Mouse (Mus musculus) heart, adult 18-20 months (tissue): Measurements from ENCODE around the gene Dcst2. TPM values are rescaled to one million over a fixed set of nuclear protein-coding genes. Genes with fewer than 3 reads are reported as not detected.

Experiments
- DNase-seq, 2 experiments: peaks; one replicate each; pipeline ENCODE4 v3.0.0; 2021 to 2022; ENCODE audit warnings: mixed read lengths in 1 of 2
- long read RNA-seq, 2 experiments: library from polyadenylated mRNA; stranded (forward); transcript quantifications; one replicate each; pipeline ENCODE4 v2.0.0; 2021
- total RNA-seq, 2 experiments: library from RNA; stranded (reverse); gene quantifications; 2 replicates each; pipeline ENCODE4 v1.2.3; 2021

The Dcst2 gene
- not detected for total RNA-seq
- long read RNA-seq, experiment 1: 0 reads
- long read RNA-seq, experiment 2, partial matches to known transcripts: 0 of 1 reads
- long read RNA-seq, experiment 2, other reads (novel, unspliced or antisense): 1 of 1 reads

DNA sequence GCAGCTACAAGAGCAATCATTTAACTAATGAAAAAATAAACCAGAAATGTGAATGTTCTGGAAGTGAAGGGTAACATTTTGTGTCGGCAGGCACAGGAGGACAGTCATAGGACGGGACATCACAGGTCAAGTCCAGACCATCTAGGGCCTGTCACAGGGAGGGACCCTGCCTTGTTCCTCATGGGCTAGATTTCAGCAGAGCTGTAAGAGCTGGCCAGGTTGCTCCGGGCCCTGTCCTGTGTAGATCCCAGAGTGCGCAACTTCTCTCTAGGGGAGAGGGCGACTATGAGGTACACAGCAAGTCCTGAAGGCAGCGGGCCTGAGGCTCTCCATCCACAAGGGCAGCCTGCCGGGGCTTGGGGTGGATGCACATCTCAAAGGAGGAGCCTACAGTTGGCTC, at the start of gene Dcst2:
Dcst2 (plus strand) TSS at position 301 of the 400 bp plus-strand sequence.
- DNase-seq: no peak

DNA sequence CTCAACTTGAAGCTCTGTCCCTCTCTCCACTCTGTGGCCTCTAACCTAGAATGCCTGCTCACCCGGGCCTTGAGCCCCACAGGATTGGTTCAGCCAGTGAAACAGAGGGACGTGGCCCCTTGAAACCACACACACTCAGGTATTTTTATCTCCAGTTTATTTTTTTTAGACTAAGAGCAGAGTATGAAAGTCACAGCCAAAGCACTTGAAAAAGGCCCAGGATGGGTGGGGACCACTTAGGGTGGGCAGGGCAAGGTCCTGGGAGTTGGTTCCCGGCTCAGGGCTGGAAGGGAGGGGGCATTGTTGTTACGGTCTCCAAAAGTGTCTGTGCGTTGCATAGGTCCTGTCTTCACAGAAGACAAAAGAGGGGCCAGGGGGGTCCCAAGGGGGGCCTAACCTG, 47.4 kb upstream of the Dcst2 start:
- DNase-seq: no peak

DNA sequence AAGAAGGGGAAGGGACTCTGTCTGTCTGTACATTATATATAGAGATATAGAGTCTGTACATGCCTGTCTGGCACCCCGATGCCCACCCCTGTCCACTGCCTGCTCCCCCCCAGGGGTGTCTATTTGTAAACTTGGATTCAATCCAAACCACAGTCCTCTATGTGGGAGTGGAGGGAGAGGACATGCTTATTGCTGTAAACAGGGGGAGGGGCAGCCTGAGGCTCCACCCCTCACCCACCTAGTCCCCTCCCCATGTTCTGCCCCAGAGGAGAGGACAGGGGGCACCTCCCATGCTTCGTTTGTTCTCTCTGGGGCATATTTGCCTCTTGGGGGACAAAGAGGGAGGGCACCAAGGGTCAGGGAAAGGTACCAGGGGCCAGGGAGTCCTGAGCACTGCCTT, 47.0 kb upstream of the Dcst2 start:
- no peak for DNase-seq

DNA sequence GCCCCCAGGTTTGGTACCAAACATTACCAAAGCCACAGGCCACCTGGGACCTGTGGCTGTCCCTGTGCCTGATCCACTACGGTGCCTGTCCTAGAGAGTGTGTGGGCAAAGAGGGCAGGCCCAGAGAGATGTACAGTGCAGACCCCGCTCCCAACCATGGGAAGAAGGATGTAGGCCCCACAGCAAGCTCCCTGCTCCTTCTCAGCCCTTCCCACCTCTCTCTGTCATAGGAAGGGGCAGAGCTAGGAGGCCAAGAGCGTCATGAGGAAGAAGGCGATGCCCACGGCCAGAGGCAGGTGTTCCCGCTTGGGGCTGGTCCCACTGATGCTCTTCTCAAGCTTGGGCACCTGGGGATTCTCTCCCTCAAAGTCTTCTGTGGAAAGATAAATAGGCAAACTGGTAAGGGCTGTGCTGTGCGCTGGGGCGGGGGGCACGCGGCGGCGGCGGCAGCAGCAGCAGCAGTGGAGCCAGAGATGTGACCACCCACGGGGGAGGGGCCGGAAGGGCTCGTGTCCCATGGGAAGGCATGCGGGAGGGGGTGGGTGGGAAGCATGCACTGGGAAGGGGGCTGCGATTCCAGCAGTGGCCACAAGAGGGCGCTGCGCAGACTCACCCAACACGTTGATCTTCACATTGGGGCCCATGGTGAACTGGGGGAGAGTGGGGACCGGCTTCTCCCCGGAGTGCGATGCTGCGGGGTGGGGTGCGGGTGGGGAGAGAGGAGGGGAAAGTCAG, 46.4 kb upstream of the Dcst2 start:
- DNase-seq: peak; percentile 74 to 87

DNA sequence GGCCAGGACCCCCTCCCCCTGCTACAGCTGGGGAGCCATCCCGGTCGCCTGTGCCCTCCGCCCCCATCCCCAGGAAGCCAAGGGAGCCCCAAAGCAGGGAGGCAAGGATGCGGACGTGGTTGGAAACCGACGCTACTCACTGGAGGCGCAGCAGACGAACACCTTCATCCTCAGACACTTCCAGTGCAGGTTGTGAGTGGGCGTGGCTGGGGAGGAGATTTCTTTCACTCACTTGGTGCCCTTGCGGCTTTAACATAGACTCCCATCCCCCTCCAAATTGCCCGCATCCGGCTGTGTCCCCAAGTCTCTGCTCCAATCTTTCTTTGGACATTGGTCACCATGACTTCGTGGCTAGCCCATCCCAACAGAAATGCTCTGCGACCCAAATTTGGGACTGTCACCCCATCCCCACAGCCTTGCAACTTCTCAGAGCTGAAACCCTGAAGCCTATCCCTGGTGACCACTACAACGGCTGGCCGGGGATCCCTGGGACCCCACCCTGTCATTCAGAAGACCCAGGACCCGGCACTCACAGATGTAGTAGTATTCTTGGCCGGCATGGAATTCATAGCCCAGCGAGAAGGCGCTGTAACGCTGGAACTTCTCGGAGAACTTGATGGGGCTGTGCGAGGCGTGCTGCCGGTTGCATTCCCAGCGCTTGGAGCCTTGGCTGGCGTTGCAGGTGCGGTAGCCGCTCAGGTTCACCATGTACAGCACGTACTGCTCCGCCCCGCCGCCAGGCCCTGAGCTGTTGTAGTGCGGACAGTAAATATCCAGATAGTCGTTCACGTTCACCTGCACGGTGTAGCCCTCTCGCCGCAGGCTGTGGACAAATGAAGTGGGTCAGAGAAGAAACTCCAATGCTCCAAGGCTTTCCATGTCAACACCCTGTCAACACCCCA, 45.6 kb upstream of the Dcst2 start:
- DNase-seq: peak in 1 of 2 experiments; percentile 42

DNA sequence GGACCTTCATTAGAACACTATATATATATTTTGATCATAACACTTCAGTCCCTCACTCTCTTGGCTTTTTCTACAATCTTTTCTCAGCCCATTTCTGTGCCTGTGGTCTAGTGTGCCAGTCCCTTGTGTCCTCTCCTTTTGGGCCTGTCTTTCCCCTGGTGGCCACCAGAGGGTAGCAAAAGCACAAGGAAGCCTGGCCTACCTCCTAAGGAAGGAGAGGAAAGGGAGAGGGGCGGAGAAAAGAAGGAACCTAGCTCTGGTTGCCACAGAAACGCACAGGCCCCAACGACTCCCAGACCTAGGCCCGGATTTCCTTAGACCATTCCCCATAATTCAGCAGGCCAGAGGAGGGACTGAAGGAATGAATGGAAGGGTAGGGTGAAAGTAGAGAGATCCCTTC, 44.9 kb upstream of the Dcst2 start:
- DNase-seq: peak; percentile 86 to 93

DNA sequence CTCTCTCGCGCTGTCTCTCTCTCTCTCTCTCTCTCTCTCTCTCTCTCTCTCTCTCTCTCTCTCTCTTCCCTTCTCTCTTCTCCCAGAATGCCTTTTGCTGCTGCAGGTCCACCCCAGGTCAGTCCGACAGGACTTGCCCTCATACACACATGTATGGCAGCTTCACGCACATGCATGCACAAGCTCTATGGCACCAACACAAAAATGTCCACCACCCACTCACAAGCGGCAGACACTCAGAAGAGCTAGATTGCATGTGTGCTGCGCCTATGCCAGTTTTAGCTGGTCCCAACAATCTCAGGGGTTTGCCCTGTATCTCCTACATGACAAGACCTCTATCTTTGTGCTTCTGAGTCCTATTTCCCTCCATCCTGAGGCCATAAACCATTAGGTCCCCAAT, 44.5 kb upstream of the Dcst2 start:
- DNase-seq: no peak

DNA sequence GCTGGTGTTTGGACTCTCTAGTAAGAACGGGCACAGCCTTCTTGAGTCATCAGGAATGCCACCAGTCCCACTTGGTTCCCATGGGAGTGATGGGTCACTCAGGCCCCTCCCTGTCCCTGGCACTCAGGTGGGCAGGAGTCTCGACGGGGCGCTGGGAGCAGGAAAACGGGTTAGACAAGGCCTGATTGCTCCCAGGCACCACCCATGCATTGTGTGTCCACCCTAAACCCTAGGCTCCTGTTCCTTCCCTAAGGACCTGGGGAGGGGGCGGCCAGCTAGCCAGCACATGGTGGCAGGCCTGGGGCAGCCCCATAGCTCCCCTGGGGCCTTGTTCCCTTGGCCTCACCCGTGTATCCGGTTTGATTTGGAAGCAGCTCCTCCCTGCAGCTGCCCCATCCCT, 43.5 kb upstream of the Dcst2 start:
- DNase-seq: no peak

DNA sequence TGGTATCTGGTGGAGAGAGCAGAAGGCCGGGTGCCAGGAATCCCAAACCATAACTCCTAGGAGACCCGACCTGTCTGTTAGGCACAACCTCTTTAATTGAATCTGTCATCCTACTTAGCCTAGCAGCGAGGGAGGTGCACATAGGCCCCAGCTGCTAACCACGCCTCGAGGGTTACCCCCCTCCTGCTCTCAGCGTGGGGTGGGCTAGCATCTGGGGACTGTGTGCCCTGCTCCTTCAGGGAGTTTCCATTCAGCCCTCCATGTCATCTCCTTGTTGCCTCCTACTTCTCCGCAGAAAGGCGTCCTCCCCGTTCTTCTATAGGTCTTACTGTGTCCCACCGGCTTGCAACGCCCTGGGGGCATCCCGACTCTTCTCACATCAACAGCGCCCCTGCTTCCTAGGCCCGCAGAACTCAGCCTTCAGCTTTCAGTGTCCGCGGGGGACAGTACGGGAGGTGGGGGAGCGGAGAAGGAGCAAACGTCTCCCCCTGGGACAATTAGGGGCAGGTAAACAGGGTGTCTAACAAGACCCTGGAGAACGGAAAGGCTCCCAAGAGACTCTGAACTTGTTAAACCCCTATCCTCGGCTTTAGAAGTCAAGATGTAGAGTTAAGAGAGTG, 42.7 kb upstream of the Dcst2 start:
- peak in 1 of 2 experiments; percentile 6 for DNase-seq

DNA sequence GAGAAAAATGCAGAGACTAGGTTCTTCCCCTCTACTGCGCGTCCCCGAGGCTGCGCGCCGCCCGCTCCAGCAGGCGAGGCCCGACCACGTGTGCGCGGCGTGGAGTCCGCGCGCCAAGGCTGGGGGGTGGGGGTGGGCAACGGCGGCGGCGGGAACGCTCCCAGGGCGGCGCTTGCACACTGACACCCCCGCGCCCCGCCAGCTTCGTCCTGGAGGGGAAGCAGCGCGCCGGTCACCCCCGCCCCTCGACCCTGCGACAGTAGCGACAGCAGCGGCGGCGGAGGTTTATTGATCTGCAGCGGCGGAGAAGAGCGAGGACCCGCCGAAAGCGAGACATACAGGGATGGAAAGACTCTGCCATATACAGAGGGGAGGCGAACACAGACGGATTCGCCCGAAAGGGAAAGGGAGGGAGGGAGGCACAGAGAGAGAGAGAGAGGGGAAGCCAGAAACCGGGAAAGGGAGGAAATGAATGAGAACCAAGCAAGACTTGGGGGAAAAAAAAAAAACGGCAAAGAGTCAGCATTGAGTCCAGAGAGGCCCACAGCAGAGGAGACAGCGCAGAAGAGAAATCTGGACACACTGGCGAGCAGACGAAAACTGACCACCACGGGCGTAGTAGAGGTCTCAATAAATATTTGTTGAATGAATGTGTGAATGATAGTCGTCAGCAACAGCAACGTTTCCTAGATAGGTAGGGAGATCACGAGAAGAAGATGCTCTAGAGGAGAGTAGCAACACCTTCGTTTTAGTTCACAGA, 42.0 kb upstream of the Dcst2 start:
- no peak for DNase-seq

DNA sequence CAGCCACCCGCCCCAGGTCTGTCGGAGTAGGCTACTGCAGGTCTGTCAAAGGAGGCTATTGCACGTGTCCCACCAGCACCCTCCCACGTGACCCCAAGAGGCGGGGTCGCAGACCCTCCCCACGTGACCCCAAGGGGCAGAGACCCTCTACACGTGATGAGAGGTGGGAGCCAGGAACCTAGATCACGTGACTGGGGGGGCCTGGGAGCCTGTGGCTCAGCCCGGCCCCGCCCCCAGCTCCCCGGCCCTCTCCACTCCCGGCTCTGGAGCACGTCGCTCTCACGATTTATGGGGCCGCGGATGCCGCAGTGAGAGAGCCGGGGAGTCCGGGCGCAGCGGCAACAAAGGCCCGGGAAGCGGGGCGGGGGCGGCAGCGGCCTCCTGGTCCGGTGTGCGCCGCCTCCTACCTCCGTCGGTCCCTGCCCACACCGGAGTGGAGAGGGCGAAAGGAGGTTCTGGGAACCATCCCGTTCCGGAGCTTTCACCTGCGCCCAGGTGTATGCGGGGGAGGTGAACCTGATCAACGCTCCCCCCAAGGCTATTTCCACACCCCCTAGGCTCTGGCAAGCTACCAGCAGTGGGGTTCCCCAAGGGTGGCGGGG, 41.1 kb upstream of the Dcst2 start:
- no peak for DNase-seq

DNA sequence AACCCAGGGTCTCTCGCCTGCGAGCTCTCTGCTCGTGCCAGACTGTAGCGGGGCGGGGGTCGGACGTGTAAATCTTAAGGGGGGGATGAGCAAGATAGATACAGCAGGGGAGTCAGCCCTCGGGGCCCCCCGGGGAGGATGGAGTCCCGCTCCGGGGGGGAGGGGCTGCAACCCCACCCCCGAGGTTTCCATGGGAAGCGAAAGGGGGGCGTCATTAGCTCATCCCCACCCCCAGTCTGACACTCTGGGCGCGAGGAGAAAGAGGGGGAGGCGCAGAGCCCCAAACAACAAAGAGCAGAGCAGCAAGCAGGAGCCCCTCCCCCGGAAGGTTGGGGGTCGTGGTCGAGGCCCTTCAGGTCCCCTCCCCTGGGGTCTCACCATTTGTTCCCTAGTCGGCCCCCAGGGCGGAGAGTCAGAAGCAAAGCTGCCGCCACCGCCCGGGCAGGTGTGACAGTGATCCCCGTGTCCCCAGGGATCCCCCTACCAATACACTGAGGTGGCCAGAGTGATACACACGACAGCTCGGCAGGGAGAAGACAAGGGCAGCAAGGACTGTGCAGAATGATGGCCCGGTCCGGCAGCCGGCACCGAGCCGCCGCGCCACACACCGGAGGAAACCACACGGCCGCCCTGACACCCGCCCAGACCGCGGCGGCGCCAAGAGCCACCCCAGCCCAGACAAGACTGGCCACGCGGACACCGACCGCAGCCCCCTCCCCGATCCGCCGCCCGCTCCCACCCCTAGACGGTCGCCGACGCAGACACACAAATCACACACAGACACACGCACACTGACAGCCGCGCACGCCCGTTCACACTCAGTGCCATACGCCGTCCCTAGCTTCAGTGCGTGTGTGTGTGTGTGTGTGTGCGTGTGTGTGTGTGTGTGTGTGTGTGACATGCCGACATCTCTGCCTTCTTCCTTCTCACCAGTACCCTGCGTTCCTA, 40.3 kb upstream of the Dcst2 start:
- DNase-seq: peak in 1 of 2 experiments; percentile 29

DNA sequence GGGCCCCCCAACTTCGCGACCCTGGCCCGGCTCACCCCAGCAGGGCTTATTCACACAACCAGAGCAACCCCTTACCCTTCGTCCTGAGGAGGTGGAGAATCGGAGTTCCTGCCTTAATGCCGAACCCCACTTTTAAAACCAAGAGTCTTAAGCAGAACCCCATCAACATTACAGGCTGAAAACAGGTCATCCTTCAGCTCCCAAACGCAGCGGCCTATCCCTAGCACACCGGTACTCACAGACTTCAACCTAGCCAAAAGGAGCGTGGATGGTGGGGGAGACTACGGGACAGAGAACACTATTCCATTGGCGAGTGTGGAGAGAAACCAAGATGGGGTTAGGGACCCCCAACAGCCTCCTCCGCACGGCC, 39.7 kb upstream of the Dcst2 start:
- DNase-seq: no peak

DNA sequence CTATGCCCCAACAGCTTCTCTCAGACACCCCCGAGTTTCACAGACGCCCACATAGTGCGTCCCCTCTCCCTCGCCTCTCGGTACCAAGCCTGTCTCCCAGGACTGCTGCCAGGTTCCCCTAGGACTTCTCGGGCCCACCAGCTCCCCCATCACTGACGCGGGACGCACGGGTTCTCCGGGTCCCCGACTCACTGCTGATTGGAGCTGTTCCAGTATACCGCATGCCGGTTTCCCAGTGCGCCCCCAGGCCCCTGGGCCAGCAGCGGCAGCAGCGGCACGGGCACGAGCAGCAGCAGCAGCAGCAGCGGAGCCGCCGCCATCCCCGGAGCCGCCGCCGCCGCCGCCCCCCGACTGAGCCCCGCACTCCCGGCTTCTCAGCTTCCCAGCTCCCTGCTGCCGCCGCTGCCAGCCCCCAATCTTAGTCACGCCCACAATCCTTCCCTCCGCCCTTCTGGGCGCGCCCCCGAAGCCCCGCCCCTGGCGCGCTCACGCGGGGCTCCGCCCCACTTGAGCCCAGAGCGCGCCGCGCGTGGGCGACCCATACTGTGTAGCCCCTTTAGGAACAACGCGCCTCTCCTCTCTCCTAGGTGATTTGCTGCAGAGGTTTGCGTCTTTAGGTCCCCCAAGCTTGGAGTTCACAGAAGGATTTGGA, 39.1 kb upstream of the Dcst2 start, which contains the start of gene Efna3:
Efna3 (minus strand) TSS at position 452 of the 652 bp plus-strand sequence.
- DNase-seq: peak; percentile 68 to 76

DNA sequence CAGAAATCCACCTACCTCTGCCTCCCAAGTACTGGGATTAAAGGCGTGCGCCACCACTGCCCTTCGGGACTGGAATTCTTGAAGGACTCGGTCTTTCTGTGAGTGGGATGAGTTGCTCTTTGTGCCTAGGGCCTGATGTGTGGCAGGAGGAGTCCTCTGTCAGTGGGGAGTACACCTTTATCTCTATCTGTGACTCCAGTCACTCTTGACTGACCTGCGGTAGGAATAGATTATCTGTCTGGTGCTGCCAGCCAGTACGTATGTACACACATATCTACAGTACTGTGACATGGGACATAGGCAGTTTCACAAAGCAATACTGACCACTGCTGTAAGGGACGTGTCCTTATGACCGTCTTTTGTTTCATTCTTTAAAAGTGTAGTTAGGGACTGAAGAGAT, 35.9 kb upstream of the Dcst2 start:
- no peak for DNase-seq

DNA sequence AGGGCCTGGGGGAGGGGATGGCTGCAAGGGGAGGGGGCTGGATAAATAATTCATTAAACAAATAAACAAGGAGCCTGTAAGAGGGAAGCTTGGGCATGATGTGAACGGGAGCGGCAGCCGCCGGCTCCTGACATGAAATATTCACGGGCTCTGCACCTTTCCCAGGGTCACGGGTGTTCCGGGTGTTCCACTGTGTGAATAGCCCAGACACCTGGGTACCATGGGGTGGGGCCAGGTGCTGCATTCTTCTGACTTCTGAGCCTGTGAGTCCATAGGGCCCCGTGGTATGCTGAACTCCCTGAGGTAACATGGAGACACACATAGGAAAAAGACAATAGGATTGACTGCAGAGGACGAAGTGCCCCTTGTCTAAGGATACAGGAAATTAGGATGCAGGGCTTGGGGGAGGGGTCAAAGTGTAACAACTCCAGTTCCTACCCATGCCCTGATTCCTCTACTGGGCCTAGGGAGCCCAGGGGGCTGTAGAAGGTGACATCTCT, 34.4 kb upstream of the Dcst2 start:
- no peak for DNase-seq

DNA sequence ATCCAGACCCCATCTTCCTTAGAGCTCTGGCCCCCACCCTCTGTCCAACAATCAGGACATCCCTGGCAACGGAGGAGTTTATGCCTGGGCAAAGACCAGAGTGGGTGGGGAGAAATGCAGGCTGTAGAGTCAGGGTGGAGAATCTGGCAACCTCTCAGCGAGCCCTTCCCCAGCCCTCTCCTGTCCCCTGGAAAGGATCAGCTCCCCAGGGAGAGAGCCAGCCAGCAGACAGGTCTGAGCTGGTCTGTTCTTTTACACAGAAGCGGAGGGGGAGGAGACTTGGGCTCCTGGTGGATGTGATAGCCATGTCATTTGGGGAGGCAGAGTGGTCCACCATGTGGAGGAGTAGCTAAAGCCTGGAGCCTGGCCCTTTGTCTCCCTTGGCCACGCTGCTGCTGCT, 33.2 kb upstream of the Dcst2 start:
- DNase-seq: no peak

DNA sequence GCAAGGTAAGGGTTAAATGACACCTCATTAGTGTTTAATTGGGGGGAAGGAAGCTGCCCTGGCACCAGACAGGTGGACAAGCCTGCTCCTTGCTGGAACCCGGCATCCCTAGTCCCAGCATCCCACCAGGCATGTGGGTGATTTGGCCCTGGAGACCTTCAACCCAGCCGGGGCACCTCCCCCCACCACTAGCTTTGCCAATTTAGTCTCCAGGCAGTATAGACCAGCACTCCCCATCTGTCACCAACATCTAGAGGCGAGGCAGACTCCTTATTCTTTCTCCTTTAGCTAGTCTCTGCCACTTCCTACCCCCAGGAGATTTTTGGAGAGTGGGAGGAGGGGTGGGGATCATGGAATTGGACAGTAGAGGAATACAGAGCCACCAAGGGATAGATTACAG, 31.4 kb upstream of the Dcst2 start:
- no peak for DNase-seq

DNA sequence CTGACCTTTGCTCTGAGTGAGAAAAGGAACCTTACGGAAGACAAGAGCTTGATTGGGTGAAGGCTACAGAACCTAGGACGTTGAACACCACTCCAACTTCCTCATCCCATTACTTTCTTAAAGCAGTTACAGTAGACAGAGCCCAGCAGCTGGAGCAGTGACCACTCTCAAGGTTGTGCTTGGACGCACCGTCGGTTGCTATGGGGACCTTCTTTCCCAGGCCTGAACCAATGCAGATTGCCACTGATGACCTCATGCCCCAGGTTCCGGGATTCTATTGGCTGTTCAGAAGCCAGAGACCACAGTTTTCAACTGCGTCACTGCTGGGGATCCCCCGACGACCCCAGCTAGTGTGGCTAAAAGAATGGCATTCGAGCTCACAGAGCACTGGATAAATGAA, 30.8 kb upstream of the Dcst2 start:
- DNase-seq: no peak

DNA sequence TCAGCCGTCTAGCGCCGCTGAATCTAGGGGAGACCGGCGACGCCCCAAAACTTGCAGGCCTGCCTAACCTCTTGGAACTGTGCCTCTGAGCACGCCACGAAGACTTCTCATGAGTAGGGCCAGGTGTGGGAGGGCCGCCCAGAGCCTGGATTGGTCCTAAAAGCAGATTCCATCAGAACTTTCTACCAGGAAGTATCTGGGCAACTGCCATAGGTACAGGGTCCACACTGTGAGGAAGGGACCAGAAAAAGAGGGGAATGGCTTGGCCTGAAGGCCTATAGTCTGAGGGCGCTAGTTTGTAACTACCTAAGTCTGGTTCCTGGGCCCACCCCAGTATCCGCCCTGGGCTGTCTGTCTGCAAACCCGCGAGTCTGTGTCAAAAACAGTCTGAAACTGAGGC, 30.2 kb upstream of the Dcst2 start:
- DNase-seq: no peak
